Mouse (Mus musculus) neural tube, embryonic 15.5 days (tissue): ENCODE data around the gene Lpgat1. TPM values are rescaled to one million over a fixed set of nuclear protein-coding genes. Genes with fewer than 3 reads are reported as not detected.

Experiments
- ATAC-seq: fragments of 200-750 bp; cut with Nextera tagmentation; 2 replicates; pipeline ENCODE4 v1.8.0; 2017; ENCODE audit warnings: mild to moderate bottlenecking, moderate TSS enrichment, moderate library complexity; ENCODE audit not compliant: low FRiP score
- H3K27ac ChIP-seq: fragments of 300-500 bp; sonication (generic); replicated peaks from 2 replicates; pipeline ENCODE4 v1.5.1; 2015; ENCODE audit warnings: mild to moderate bottlenecking, inconsistent platforms
- H3K27me3 ChIP-seq: fragments of 300-500 bp; sonication (generic); replicated peaks from 2 replicates; pipeline ENCODE4 v1.6.1; 2015; ENCODE audit warnings: inconsistent platforms
- H3K36me3 ChIP-seq: fragments of 300-500 bp; sonication (generic); 2 replicates; pipeline ENCODE4 v1.6.1; 2015; ENCODE audit warnings: inconsistent platforms
- H3K4me1 ChIP-seq: fragments of 300-500 bp; sonication (generic); 2 replicates; pipeline ENCODE4 v1.6.1; 2015; ENCODE audit warnings: inconsistent platforms
- H3K4me2 ChIP-seq: fragments of 300-500 bp; sonication (generic); 2 replicates; pipeline ENCODE4 v1.6.1; 2015; ENCODE audit warnings: inconsistent platforms, mild to moderate bottlenecking, moderate library complexity
- H3K4me3 ChIP-seq: fragments of 300-500 bp; sonication (generic); replicated peaks from 2 replicates; pipeline ENCODE4 v1.5.1; 2015; ENCODE audit warnings: mild to moderate bottlenecking, inconsistent platforms
- H3K9ac ChIP-seq: fragments of 300-500 bp; sonication (generic); replicated peaks from 2 replicates; pipeline ENCODE4 v1.6.1; 2015; ENCODE audit warnings: mild to moderate bottlenecking, inconsistent platforms
- H3K9me3 ChIP-seq: fragments of 300-500 bp; sonication (generic); replicated peaks from 2 replicates; pipeline ENCODE4 v1.6.1; 2016; ENCODE audit warnings: inconsistent platforms
- WGBS: fragments of 180-500 bp; shearing (Covaris S2); methylation state at CpG from one replicate; pipeline ENCODE4 v1.1.7; 2015; ENCODE audit warnings: mixed read lengths; 5-methylcytosine and 5-hydroxymethylcytosine counted together
- polyA plus RNA-seq: library from polyadenylated mRNA; unstranded; fragments of >200 nt; fragmentation: Nextera tagmentation; extraction: Ambion mirVana; gene quantifications from 2 replicates; pipeline ENCODE4 v1.2.1, GENCODE M21; 2015

The Lpgat1 gene
- polyA plus RNA-seq, 1 experiment from 2014 or later, result 37.3 TPM

GRCm38 (mm10) chr1:191737871-191738270 lies 20.2 kb downstream of the Lpgat1 start:
- Histone ChIP-seq H3K27ac (no peak overlapping the region), H3K4me1 (no peaks in the 10 kb centered on the region), H3K9ac (no peak overlapping the region), H3K27me3 (no peaks in the 10 kb centered on the region), H3K4me2 (no peak overlapping the region), H3K9me3 (no peaks in the 10 kb centered on the region), H3K36me3 (no peaks in the 10 kb centered on the region), H3K4me3 (no peak overlapping the region)
- 85% methylated on average over 6 of the region's 6 CpGs for WGBS
- ATAC-seq, result no peak

GRCm38 (mm10) chr1:191738726-191739125 lies 21.1 kb downstream of the Lpgat1 start:
- H3K9ac ChIP-seq, result no peak overlapping the region
- no peaks in the 10 kb centered on the region for H3K9me3 ChIP-seq
- 83% methylated on average over 2 of the region's 2 CpGs for WGBS
- H3K27me3 ChIP-seq, result no peaks in the 10 kb centered on the region
- H3K4me3 ChIP-seq, result no peak overlapping the region
- H3K27ac ChIP-seq, result no peak overlapping the region
- H3K4me2 ChIP-seq, result no peak overlapping the region
- H3K36me3 ChIP-seq, result no peaks in the 10 kb centered on the region
- no peak for ATAC-seq
- H3K4me1 ChIP-seq, result no peaks in the 10 kb centered on the region

DNA sequence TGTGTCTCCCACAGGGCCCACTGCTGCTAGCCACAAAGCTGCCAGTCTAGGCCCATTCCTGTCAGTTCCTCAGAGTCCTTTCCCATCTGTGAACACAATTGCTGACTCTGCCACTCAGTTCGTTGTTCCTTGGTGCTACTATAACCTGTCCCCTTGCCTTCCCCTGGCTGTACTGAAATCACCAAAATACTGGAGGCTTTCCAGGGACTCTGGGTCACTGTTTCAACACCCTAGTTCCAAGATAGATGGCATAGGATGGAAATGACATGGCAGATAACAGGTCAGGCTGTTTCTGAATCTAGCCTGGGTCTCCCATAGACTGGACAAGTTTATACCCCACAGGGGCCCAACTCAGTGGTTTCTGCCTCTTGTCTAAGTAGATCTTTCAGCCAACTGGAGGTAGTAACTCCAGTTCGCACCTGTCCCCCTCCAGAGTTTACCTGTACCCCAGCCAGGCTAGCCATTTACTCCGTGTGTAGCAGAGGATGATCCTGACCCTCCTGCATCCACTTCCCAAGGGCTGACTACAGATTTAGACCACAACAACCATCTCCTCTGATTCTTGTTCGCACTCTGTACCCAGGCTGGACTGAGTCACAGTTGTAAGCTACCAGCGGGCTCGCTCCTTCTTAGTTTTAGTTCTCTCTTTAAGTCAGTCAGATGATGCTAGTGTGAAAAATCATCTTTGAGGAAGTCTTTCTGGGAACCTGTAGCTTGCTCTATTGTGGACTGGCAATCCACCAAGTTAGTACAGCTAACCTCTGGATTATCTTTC lies 23.1 kb downstream of the Lpgat1 start:
- Histone ChIP-seq H3K27ac (no peak overlapping the region), H3K9me3 (no peaks in the 10 kb centered on the region), H3K4me2 (no peak overlapping the region), H3K27me3 (no peaks in the 10 kb centered on the region), H3K4me1 (no peaks in the 10 kb centered on the region), H3K36me3 (no peaks in the 10 kb centered on the region), H3K9ac (no peak overlapping the region), H3K4me3 (no peak overlapping the region)
- 89% methylated on average over 6 of the region's 6 CpGs for WGBS
- ATAC-seq, result no peak

DNA sequence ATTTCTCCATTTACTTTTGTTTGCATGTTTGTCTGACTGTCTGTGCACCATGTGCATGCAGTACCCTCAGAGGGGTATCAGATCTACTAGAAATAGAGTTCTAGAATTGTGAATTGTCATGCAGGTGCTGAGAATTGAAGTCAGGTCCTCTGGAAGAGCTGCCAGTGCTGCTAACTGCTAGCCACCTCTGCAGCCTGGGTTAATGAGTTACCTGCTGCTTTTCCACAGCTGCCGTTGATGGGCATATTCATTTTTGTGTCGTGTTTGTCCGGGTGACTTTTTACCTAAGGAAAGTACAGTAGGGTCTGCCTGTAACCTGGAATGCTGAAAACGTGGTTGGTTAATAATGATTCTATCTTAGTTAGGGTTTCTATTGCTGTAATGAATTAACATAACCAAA lies 24.0 kb downstream of the Lpgat1 start:
- 87% methylated on average over 4 of the region's 4 CpGs for WGBS
- Histone ChIP-seq H3K27me3 (no peaks in the 10 kb centered on the region), H3K9me3 (no peaks in the 10 kb centered on the region), H3K27ac (no peak overlapping the region), H3K9ac (no peak overlapping the region), H3K36me3 (no peaks in the 10 kb centered on the region), H3K4me1 (no peaks in the 10 kb centered on the region), H3K4me3 (no peak overlapping the region), H3K4me2 (no peak overlapping the region)
- no peak for ATAC-seq

GRCm38 (mm10) chr1:191748431-191748830 lies 30.8 kb downstream of the Lpgat1 start:
- no peaks in the 10 kb centered on the region for H3K27me3 ChIP-seq
- H3K27ac ChIP-seq, result no peak overlapping the region
- 0 out of 2 replicates have a peak, but pooled peaks cover 7% of the 10 kb centered on the region for H3K36me3 ChIP-seq
- peaks cover 6% of the 10 kb centered on the region; the same call in 1 of the 2 replicates for H3K4me1 ChIP-seq
- WGBS, result 18% methylated on average over 1 of the region's 1 CpGs
- H3K9ac ChIP-seq, result no peak overlapping the region
- H3K4me2 ChIP-seq, result no peak overlapping the region
- H3K9me3 ChIP-seq, result no peaks in the 10 kb centered on the region
- ATAC-seq, result no peak
- H3K4me3 ChIP-seq, result no peak overlapping the region

- no peaks in the 10 kb centered on the region for H3K27me3 ChIP-seq
- no peaks in the 10 kb centered on the region for H3K9me3 ChIP-seq
- peaks cover 34% of the 10 kb centered on the region for H3K36me3 ChIP-seq
- H3K27ac ChIP-seq, result no peak overlapping the region
- no peak overlapping the region for H3K4me2 ChIP-seq
- H3K4me1 ChIP-seq, result no peaks in the 10 kb centered on the region
- no peak overlapping the region for H3K9ac ChIP-seq
- ATAC-seq, result no peak
- WGBS, result 95% methylated on average over 3 of the region's 3 CpGs
- H3K4me3 ChIP-seq, result no peak overlapping the region
Measured at GRCm38 (mm10) chr1:191756520-191757199, 39.0 kb downstream of the Lpgat1 start.

GRCm38 (mm10) chr1:191774106-191774505 lies 56.5 kb downstream of the Lpgat1 start:
- WGBS, result 82% methylated on average over 5 of the region's 5 CpGs
- Histone ChIP-seq H3K9ac (no peak overlapping the region), H3K4me2 (no peak overlapping the region), H3K27ac (no peak overlapping the region), H3K27me3 (no peaks in the 10 kb centered on the region), H3K9me3 (no peaks in the 10 kb centered on the region), H3K36me3 (peaks cover 51% of the 10 kb centered on the region), H3K4me3 (no peak overlapping the region), H3K4me1 (no peaks in the 10 kb centered on the region)
- no peak for ATAC-seq

- Histone ChIP-seq H3K9me3 (no peaks in the 10 kb centered on the region), H3K4me1 (no peaks in the 10 kb centered on the region), H3K36me3 (peaks cover 59% of the 10 kb centered on the region), H3K27ac (no peak overlapping the region), H3K27me3 (no peaks in the 10 kb centered on the region), H3K4me3 (no peak overlapping the region), H3K9ac (no peak overlapping the region), H3K4me2 (no peak overlapping the region)
- ATAC-seq, result no peak
- WGBS, result 91% methylated on average over 8 of the region's 8 CpGs
Measured at GRCm38 (mm10) chr1:191775116-191775515, 57.5 kb downstream of the Lpgat1 start.

- H3K4me1 ChIP-seq, result no peaks in the 10 kb centered on the region
- peaks cover 69% of the 10 kb centered on the region for H3K36me3 ChIP-seq
- no peak overlapping the region for H3K4me2 ChIP-seq
- H3K27ac ChIP-seq, result no peak overlapping the region
- H3K27me3 ChIP-seq, result no peaks in the 10 kb centered on the region
- H3K9ac ChIP-seq, result no peak overlapping the region
- no peaks in the 10 kb centered on the region for H3K9me3 ChIP-seq
- 95% methylated on average over 8 of the region's 8 CpGs for WGBS
- H3K4me3 ChIP-seq, result no peak overlapping the region
- no peak for ATAC-seq
Measured at GRCm38 (mm10) chr1:191777521-191777920, 59.9 kb downstream of the Lpgat1 start.

- Histone ChIP-seq H3K27me3 (no peaks in the 10 kb centered on the region), H3K9ac (no peak overlapping the region), H3K4me3 (no peak overlapping the region), H3K4me1 (no peaks in the 10 kb centered on the region), H3K4me2 (no peak overlapping the region), H3K9me3 (no peaks in the 10 kb centered on the region), H3K36me3 (peaks cover 49% of the 10 kb centered on the region), H3K27ac (no peak overlapping the region)
- no peak for ATAC-seq
- WGBS, result 100% methylated on average over 1 of the region's 1 CpGs
Measured at GRCm38 (mm10) chr1:191780470-191780869, 62.8 kb downstream of the Lpgat1 start.

DNA sequence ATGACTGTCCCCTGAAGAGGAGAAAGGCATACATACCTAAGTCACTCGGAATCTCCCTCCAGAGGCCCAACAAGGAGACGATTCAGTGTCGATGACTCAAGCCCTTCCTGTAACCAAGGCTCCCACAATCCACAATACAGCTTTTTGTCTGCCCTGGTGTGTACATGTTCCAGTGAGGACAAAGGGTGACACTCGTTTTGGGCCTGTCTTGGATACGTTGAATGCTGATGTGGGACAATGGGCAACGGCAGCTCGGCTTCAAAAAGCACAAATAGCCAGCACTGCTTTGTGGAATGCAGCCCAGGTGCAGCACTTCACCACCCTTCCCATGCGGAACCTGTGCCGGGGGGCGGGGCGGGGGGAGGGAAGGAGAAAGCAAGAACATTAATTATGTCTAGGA lies 67.5 kb downstream of the Lpgat1 start:
- Histone ChIP-seq H3K9ac (no peak overlapping the region), H3K27me3 (no peaks in the 10 kb centered on the region), H3K36me3 (peaks cover 10% of the 10 kb centered on the region; the same call in 1 of the 2 replicates), H3K4me1 (no peaks in the 10 kb centered on the region), H3K9me3 (peaks cover 2% of the 10 kb centered on the region; the same call in 1 of the 2 replicates), H3K4me3 (no peak overlapping the region), H3K27ac (no peak overlapping the region), H3K4me2 (no peak overlapping the region)
- WGBS, result 50% methylated on average over 11 of the region's 11 CpGs
- ATAC-seq, result no peak

DNA sequence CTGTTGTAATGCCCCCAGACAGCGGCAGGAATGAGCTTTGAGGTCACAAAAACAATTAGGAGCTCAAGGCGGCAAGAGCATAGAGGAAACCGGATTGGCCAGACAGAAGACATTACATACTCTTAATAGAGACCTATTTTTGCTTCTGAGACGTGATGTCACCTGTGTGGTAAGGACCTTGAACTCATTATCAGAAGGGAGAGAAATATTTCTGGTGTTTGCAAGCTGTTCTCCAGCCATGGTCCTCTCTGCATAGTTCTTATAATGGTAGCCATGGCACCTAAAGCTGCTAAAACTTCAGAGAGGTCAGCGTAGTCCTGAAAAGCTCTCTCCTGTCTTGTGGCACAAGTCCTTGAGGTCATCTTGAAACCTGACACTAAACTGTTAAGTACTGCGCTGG lies 68.6 kb downstream of the Lpgat1 start:
- H3K4me2 ChIP-seq, result no peak overlapping the region
- no peak for ATAC-seq
- WGBS, result 73% methylated on average over 6 of the region's 6 CpGs

More for the DNA sequence above, 68.6 kb downstream of the Lpgat1 start:
- Histone ChIP-seq H3K27ac (no peak overlapping the region), H3K27me3 (no peaks in the 10 kb centered on the region), H3K9ac (no peak overlapping the region), H3K36me3 (peaks cover 3% of the 10 kb centered on the region; the same call in 1 of the 2 replicates), H3K4me3 (no peak overlapping the region), H3K4me1 (no peaks in the 10 kb centered on the region), H3K9me3 (peaks cover 2% of the 10 kb centered on the region; the same call in 1 of the 2 replicates)
